Mouse (Mus musculus) small intestine, adult 2 months (tissue): ENCODE data around the gene Gm5617.

Experiments
- CTCF ChIP-seq: fragments of 200-500 bp; IDR thresholded peaks from 2 replicates; pipeline ENCODE4 v1.5.1; 2012; ENCODE audit warnings: low read depth, mild to moderate bottlenecking, control low read depth, inconsistent platforms, low read length, moderate library complexity, mixed read lengths; ENCODE audit not compliant: insufficient replicate concordance, insufficient read length; ENCODE audit errors: extremely low read depth
- POLR2A ChIP-seq: fragments of 200-500 bp; IDR thresholded peaks from 2 replicates; pipeline ENCODE4 v1.6.1; 2012; ENCODE audit warnings: low read depth, mild to moderate bottlenecking, control low read depth, inconsistent platforms, low read length, moderate library complexity

GRCm38 (mm10) chr9:48517372-48518130, 22.3 kb downstream of the Gm5617 start:
- no peak for TF ChIP-seq POLR2A
- TF ChIP-seq CTCF: no peak
